ENCODE assay signal across 8 mouse cellular contexts in the genomic region with DNA sequence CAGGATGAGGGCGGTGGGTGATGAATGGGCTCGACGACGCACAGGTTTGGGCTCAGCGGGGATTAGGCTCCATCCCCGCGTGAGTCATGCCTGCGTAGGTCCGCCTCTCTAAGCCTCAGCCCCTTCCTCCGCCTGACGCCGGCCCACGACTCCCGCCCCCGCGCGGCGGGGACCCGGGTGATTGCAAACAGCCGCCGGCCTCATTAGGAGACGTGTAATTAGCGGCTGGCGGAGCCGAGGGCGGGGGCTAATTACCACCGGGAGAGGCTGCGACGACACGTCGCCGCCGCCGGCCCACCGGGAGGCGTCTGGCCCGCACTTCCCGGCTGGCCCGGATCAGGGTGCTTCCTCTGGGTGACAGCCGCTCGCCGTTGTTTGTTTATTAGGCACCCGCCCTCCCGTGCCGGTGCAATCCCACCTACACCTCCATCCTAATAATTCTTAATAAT. TPM values are rescaled to one million over a fixed set of nuclear protein-coding genes. Genes with fewer than 3 reads are reported as not detected.
A peak's percentile ranks its signal among the peaks of the same experiment; 100 is the strongest.
DNase-seq lines count a peak whose midpoint lies in the region; ATAC-seq and TF ChIP-seq lines count a peak whose summit lies in the region.

No protein-coding gene starts in this region.

- peak; percentile 74 for ATAC-seq in CD4-positive, CD25-positive, alpha-beta regulatory T cell, adult 4 months
- no peak; the same call in 1 of the 2 replicates for ATAC-seq in heart, embryonic 13.5 days (ENCODE audit: extremely low read depth, insufficient number of reproducible peaks, low FRiP score, low TSS enrichment)
- ATAC-seq in kidney, postnatal 0 days (replicated peaks; ENCODE audit: low FRiP score, low read depth), result peak; percentile 44; the same call in 1 of the 2 replicates
- ATAC-seq in midbrain, postnatal 0 days (ENCODE audit: low FRiP score), result peak; percentile 44; the same call in 1 of the 2 replicates

- H3K79me2 ChIP-seq in liver, adult 2 months (ENCODE audit: control insufficient read depth, insufficient read depth, low read length), result no peaks in the 10 kb centered on the region

- peak overlapping the region; percentile 61 for H3K4me3 ChIP-seq in forebrain, embryonic 10.5 days
- peak overlapping the region; percentile 64 for H3K4me3 ChIP-seq in heart, embryonic 13.5 days
- peak overlapping the region; percentile 51 for H3K4me3 ChIP-seq in kidney, postnatal 0 days (replicated peaks; ENCODE audit: low read depth, low read length)
- peak overlapping the region; percentile 40 for H3K4me3 ChIP-seq in liver, adult 2 months (ENCODE audit: insufficient read depth, low read depth, low read length)
- peak overlapping the region; percentile 52 for H3K4me3 ChIP-seq in midbrain, postnatal 0 days (ENCODE audit: low read depth, low read length)
- peak overlapping the region; percentile 51 for H3K4me3 ChIP-seq in testis, adult 2 months (ENCODE audit: control insufficient read depth, low read depth, low read length)

- peak; percentile 5; the same call in 1 of the 2 replicates for TF ChIP-seq CTCF in kidney, postnatal 0 days (IDR thresholded peaks at IDR 0.05; ENCODE audit: low read depth)
- TF ChIP-seq CTCF in liver, adult 2 months (IDR thresholded peaks at IDR 0.05; ENCODE audit: low read depth, low read length), result no peak
- TF ChIP-seq CTCF in midbrain, postnatal 0 days (IDR thresholded peaks at IDR 0.05), result no peak
- TF ChIP-seq CTCF in testis, adult 2 months (IDR thresholded peaks at IDR 0.05; ENCODE audit: control insufficient read depth, insufficient read depth, insufficient replicate concordance, low read depth, low read length), result no peak

- DNase-seq in adrenal gland, postnatal 36 days, result peak; percentile 85 to 88
- DNase-seq in forebrain, embryonic 10.5 days (ENCODE audit: extremely low spot score, low spot score), result peak; percentile 48
- DNase-seq in kidney, postnatal 0 days (ENCODE audit: low spot score), result peak; percentile 72
- DNase-seq in liver, adult 2 months (ENCODE audit: extremely low read depth, low read depth, low spot score), result no peak
- DNase-seq in midbrain, postnatal 0 days (ENCODE audit: low spot score), result peak; percentile 70

- H3K27me3 ChIP-seq in forebrain, embryonic 10.5 days (ENCODE audit: poor library complexity, severe bottlenecking), result peaks cover 62% of the 10 kb centered on the region
- peaks cover 29% of the 10 kb centered on the region for H3K27me3 ChIP-seq in heart, embryonic 13.5 days (replicated peaks)
- no peaks in the 10 kb centered on the region for H3K27me3 ChIP-seq in kidney, postnatal 0 days (ENCODE audit: insufficient read depth, low read length)
- H3K27me3 ChIP-seq in liver, adult 2 months (ENCODE audit: control insufficient read depth, insufficient read depth, low read length), result no peaks in the 10 kb centered on the region
- peaks cover 3% of the 10 kb centered on the region; the same call in 1 of the 2 replicates for H3K27me3 ChIP-seq in midbrain, postnatal 0 days (ENCODE audit: insufficient read depth, low read length)
- no peaks in the 10 kb centered on the region for H3K27me3 ChIP-seq in testis, adult 2 months (ENCODE audit: control insufficient read depth, insufficient read depth, low read length)

- peak overlapping the region; percentile 72 for H3K27ac ChIP-seq in forebrain, embryonic 10.5 days
- H3K27ac ChIP-seq in heart, embryonic 13.5 days (replicated peaks), result no peak overlapping the region
- peak overlapping the region; percentile 64; the same call in 1 of the 2 replicates for H3K27ac ChIP-seq in kidney, postnatal 0 days
- no peak overlapping the region for H3K27ac ChIP-seq in liver, adult 2 months (replicated peaks; ENCODE audit: insufficient read depth, low read depth, low read length)
- H3K27ac ChIP-seq in midbrain, postnatal 0 days (ENCODE audit: low read depth, low read length), result peak overlapping the region; percentile 58
- no peak overlapping the region for H3K27ac ChIP-seq in testis, adult 2 months (ENCODE audit: control insufficient read depth, insufficient read depth, low read depth, low read length)

- peaks cover 44% of the 10 kb centered on the region for H3K4me1 ChIP-seq in forebrain, embryonic 10.5 days
- peaks cover 24% of the 10 kb centered on the region for H3K4me1 ChIP-seq in heart, embryonic 13.5 days
- peaks cover 6% of the 10 kb centered on the region; the same call in 1 of the 2 replicates for H3K4me1 ChIP-seq in kidney, postnatal 0 days (replicated peaks; ENCODE audit: insufficient read depth, low read length)
- peaks cover 7% of the 10 kb centered on the region for H3K4me1 ChIP-seq in liver, adult 2 months (ENCODE audit: control insufficient read depth, insufficient read depth, low read length)
- H3K4me1 ChIP-seq in midbrain, postnatal 0 days (ENCODE audit: insufficient read depth, low read length), result peaks cover 10% of the 10 kb centered on the region; the same call in 1 of the 2 replicates
- peaks cover 15% of the 10 kb centered on the region for H3K4me1 ChIP-seq in testis, adult 2 months (ENCODE audit: control insufficient read depth, insufficient read depth, low read length)

- H3K36me3 ChIP-seq in forebrain, embryonic 10.5 days (replicated peaks), result peaks cover 9% of the 10 kb centered on the region
- H3K36me3 ChIP-seq in heart, embryonic 13.5 days, result peaks cover 8% of the 10 kb centered on the region
- H3K36me3 ChIP-seq in kidney, postnatal 0 days (ENCODE audit: insufficient read depth, low read length), result peaks cover 4% of the 10 kb centered on the region
- H3K36me3 ChIP-seq in liver, adult 2 months (ENCODE audit: control insufficient read depth, insufficient read depth, low read length), result peaks cover 2% of the 10 kb centered on the region; the same call in 1 of the 2 replicates
- peaks cover 7% of the 10 kb centered on the region for H3K36me3 ChIP-seq in midbrain, postnatal 0 days (ENCODE audit: insufficient read depth, low read length)
- H3K36me3 ChIP-seq in testis, adult 2 months (ENCODE audit: control insufficient read depth, insufficient read depth, low read length), result no peaks in the 10 kb centered on the region

- H3K4me2 ChIP-seq in heart, embryonic 13.5 days, result peak overlapping the region; percentile 90
- H3K4me2 ChIP-seq in kidney, postnatal 0 days (ENCODE audit: low read length), result peak overlapping the region; percentile 92
- peak overlapping the region; percentile 78 for H3K4me2 ChIP-seq in midbrain, postnatal 0 days (ENCODE audit: low read depth, low read length, poor library complexity, severe bottlenecking)

- no peaks in the 10 kb centered on the region for H3K9me3 ChIP-seq in forebrain, embryonic 10.5 days
- H3K9me3 ChIP-seq in heart, embryonic 13.5 days, result no peaks in the 10 kb centered on the region
- no peaks in the 10 kb centered on the region for H3K9me3 ChIP-seq in kidney, postnatal 0 days (replicated peaks; ENCODE audit: low read length)
- H3K9me3 ChIP-seq in midbrain, postnatal 0 days (ENCODE audit: low read length), result no peaks in the 10 kb centered on the region

- under 1% methylated on average over 45 of the region's 45 CpGs for WGBS in forebrain, embryonic 10.5 days
- WGBS in heart, embryonic 13.5 days, result under 1% methylated on average over 45 of the region's 45 CpGs
- under 1% methylated on average over 45 of the region's 45 CpGs for WGBS in kidney, postnatal 0 days
- 6% methylated on average over 45 of the region's 45 CpGs for WGBS in liver, adult 2 months
- WGBS in midbrain, postnatal 0 days, result under 1% methylated on average over 38 of the region's 45 CpGs

- TF ChIP-seq POLR2A in liver, adult 2 months (IDR thresholded peaks at IDR 0.05; ENCODE audit: extremely low read depth, insufficient read depth, low read length), result no peak
- TF ChIP-seq POLR2A in testis, adult 2 months (IDR thresholded peaks at IDR 0.05; ENCODE audit: control insufficient read depth, low read depth, low read length), result no peak

- peak overlapping the region; percentile 82 for H3K9ac ChIP-seq in heart, embryonic 13.5 days
- H3K9ac ChIP-seq in kidney, postnatal 0 days (ENCODE audit: low read depth, low read length), result peak overlapping the region; percentile 70
- H3K9ac ChIP-seq in liver, adult 2 months (ENCODE audit: low read depth, low read length), result peak overlapping the region; percentile 42
- peak overlapping the region; percentile 66 for H3K9ac ChIP-seq in midbrain, postnatal 0 days (replicated peaks; ENCODE audit: low read length, poor library complexity, severe bottlenecking)

RNA-seq across cellular contexts. Expression of a gene that starts 0.3 kb away (rescaled TPM):
- polyA plus RNA-seq in CD4-positive, CD25-positive, alpha-beta regulatory T cell, adult 4 months (2017; shearing (Covaris generic)), result 100 to 1,000 TPM in 1 of 2 experiments, 10 to 100 TPM in 1; 84.0 to 114 TPM
- 10 to 100 TPM; 76.3 to 85.9 TPM for total RNA-seq in adrenal gland, postnatal 36 days (2021)
- polyA plus RNA-seq in forebrain, embryonic 10.5 days (2016; fragmentation: Nextera tagmentation; extraction: Ambion mirVana), result 116 and 119 TPM in 2 replicates
- 63.6 and 73.0 TPM in 2 replicates for polyA plus RNA-seq in heart, embryonic 13.5 days (2015; fragmentation: Nextera tagmentation; extraction: Ambion mirVana)
- 160 and 161 TPM in 2 replicates for polyA plus RNA-seq in kidney, postnatal 0 days (2015; fragmentation: Nextera tagmentation; extraction: Ambion mirVana)
- total RNA-seq in liver, adult 2 months (2014; rRNA removed), result 56.2 and 59.2 TPM in 2 replicates
- polyA plus RNA-seq in liver, adult 2 months (2012; rRNA removed), result 70.3 and 91.0 TPM in 2 replicates
- 33.2 and 41.5 TPM in 2 replicates for total RNA-seq in midbrain, postnatal 0 days (2014; rRNA removed)
- polyA plus RNA-seq in midbrain, postnatal 0 days (2015; fragmentation: Nextera tagmentation; extraction: Ambion mirVana), result 95.5 and 101 TPM in 2 replicates
- polyA plus RNA-seq in testis, adult 2 months (2012; rRNA removed), result 15.5 and 16.2 TPM in 2 replicates

RNA-seq across cellular contexts. Expression of a gene that starts 37.4 kb away (rescaled TPM):
- 10 to 100 TPM; 30.5 to 36.5 TPM for polyA plus RNA-seq in CD4-positive, CD25-positive, alpha-beta regulatory T cell, adult 4 months (2017; shearing (Covaris generic))
- 100 to 1,000 TPM; 232 to 275 TPM for total RNA-seq in adrenal gland, postnatal 36 days (2021)
- 119 and 132 TPM in 2 replicates for polyA plus RNA-seq in forebrain, embryonic 10.5 days (2016; fragmentation: Nextera tagmentation; extraction: Ambion mirVana)
- 111 and 121 TPM in 2 replicates for polyA plus RNA-seq in heart, embryonic 13.5 days (2015; fragmentation: Nextera tagmentation; extraction: Ambion mirVana)
- 120 and 124 TPM in 2 replicates for polyA plus RNA-seq in kidney, postnatal 0 days (2015; fragmentation: Nextera tagmentation; extraction: Ambion mirVana)
- total RNA-seq in liver, adult 2 months (2014; rRNA removed), result 32.1 and 42.9 TPM in 2 replicates
- polyA plus RNA-seq in liver, adult 2 months (2012; rRNA removed), result 79.2 and 81.3 TPM in 2 replicates
- total RNA-seq in midbrain, postnatal 0 days (2014; rRNA removed), result 103 and 118 TPM in 2 replicates
- polyA plus RNA-seq in midbrain, postnatal 0 days (2015; fragmentation: Nextera tagmentation; extraction: Ambion mirVana), result 154 and 158 TPM in 2 replicates
- polyA plus RNA-seq in testis, adult 2 months (2012; rRNA removed), result 240 and 247 TPM in 2 replicates

RNA-seq across cellular contexts. Expression of a gene that starts 41.2 kb away (rescaled TPM):
- polyA plus RNA-seq in CD4-positive, CD25-positive, alpha-beta regulatory T cell, adult 4 months (2017; shearing (Covaris generic)), result not detected
- total RNA-seq in adrenal gland, postnatal 36 days (2021), result 10 to 100 TPM; 34.8 to 42.3 TPM
- 0.31 and 0.43 TPM in 2 replicates for polyA plus RNA-seq in forebrain, embryonic 10.5 days (2016; fragmentation: Nextera tagmentation; extraction: Ambion mirVana)
- 0.53 and 0.60 TPM in 2 replicates for polyA plus RNA-seq in heart, embryonic 13.5 days (2015; fragmentation: Nextera tagmentation; extraction: Ambion mirVana)
- 0.87 and 1.2 TPM in 2 replicates for polyA plus RNA-seq in kidney, postnatal 0 days (2015; fragmentation: Nextera tagmentation; extraction: Ambion mirVana)
- 0.09 TPM in 1 of 2 replicates, not detected in the other for total RNA-seq in liver, adult 2 months (2014; rRNA removed)
- polyA plus RNA-seq in liver, adult 2 months (2012; rRNA removed), result 0.07 and 0.21 TPM in 2 replicates
- 15.5 and 29.8 TPM in 2 replicates for total RNA-seq in midbrain, postnatal 0 days (2014; rRNA removed)
- polyA plus RNA-seq in midbrain, postnatal 0 days (2015; fragmentation: Nextera tagmentation; extraction: Ambion mirVana), result 11.1 and 12.7 TPM in 2 replicates
- polyA plus RNA-seq in testis, adult 2 months (2012; rRNA removed), result 7.2 and 9.1 TPM in 2 replicates

RNA-seq across cellular contexts. Expression of a gene that starts 44.1 kb away (rescaled TPM):
- 10 to 100 TPM; 32.2 to 43.3 TPM for polyA plus RNA-seq in CD4-positive, CD25-positive, alpha-beta regulatory T cell, adult 4 months (2017; shearing (Covaris generic))
- 10 to 100 TPM; 54.2 to 61.9 TPM for total RNA-seq in adrenal gland, postnatal 36 days (2021)
- 58.7 and 58.8 TPM in 2 replicates for polyA plus RNA-seq in forebrain, embryonic 10.5 days (2016; fragmentation: Nextera tagmentation; extraction: Ambion mirVana)
- polyA plus RNA-seq in heart, embryonic 13.5 days (2015; fragmentation: Nextera tagmentation; extraction: Ambion mirVana), result 67.1 and 70.2 TPM in 2 replicates
- polyA plus RNA-seq in kidney, postnatal 0 days (2015; fragmentation: Nextera tagmentation; extraction: Ambion mirVana), result 44.7 and 46.6 TPM in 2 replicates
- 20.7 and 24.6 TPM in 2 replicates for total RNA-seq in liver, adult 2 months (2014; rRNA removed)
- polyA plus RNA-seq in liver, adult 2 months (2012; rRNA removed), result 13.7 and 13.9 TPM in 2 replicates
- total RNA-seq in midbrain, postnatal 0 days (2014; rRNA removed), result 29.6 and 36.7 TPM in 2 replicates
- 42.8 and 43.5 TPM in 2 replicates for polyA plus RNA-seq in midbrain, postnatal 0 days (2015; fragmentation: Nextera tagmentation; extraction: Ambion mirVana)
- 12.2 and 14.0 TPM in 2 replicates for polyA plus RNA-seq in testis, adult 2 months (2012; rRNA removed)

Comparison
In these comparisons a context has a peak if more than half of its experiments do, and no peak if none do; other contexts are left out.
1. H3K27ac ChIP-seq: peak in forebrain, embryonic 10.5 days (single experiment), kidney, postnatal 0 days (single experiment) and midbrain, postnatal 0 days (single experiment); none in heart, embryonic 13.5 days (single experiment), liver, adult 2 months (single experiment) and testis, adult 2 months (single experiment).
2. Peak in every context shown above with its lines, with median percentiles within 50 percentile points of each other: H3K4me3 ChIP-seq, H3K4me2 ChIP-seq and H3K9ac ChIP-seq.